Mouse (Mus musculus): ENCODE data around the gene St6galnac6. TPM values are rescaled to one million over a fixed set of nuclear protein-coding genes. Genes with fewer than 3 reads are reported as not detected.

The St6galnac6 gene
- total and polyA plus RNA-seq, 3 experiments = 12.5 to 26.5 TPM; not detected in 1

GRCm38 (mm10) chr2:32570698-32571494 is 28.6 kb upstream of the St6galnac6 start, which contains the start of gene Dpm2 (continued):
- no peak for TF ChIP-seq MEF2A (IDR thresholded peaks at IDR 0.05; ENCODE audit: extremely low read depth, insufficient replicate concordance, low read depth, low read length, poor library complexity, severe bottlenecking)
- peak; percentile 69; the same call in 1 of the 2 replicates for TF ChIP-seq MYC (IDR thresholded peaks at IDR 0.05; ENCODE audit: low read depth, low read length)
- TF ChIP-seq ZC3H11A (IDR thresholded peaks at IDR 0.05; ENCODE audit: low read depth, low read length) = no peak
- TF ChIP-seq ELF1 (IDR thresholded peaks at IDR 0.05; ENCODE audit: low read depth, low read length) = peak; percentile 98

GRCm38 (mm10) chr2:32572196-32572595 is 27.3 kb upstream of the St6galnac6 start:
- TF ChIP-seq ZMIZ1 (IDR thresholded peaks at IDR 0.05; ENCODE audit: low read depth, low read length) = no peak
- TF ChIP-seq HCFC1 (IDR thresholded peaks at IDR 0.05; ENCODE audit: low read depth, low read length) = no peak
- TF ChIP-seq TBP (IDR thresholded peaks at IDR 0.05; ENCODE audit: low read depth, low read length) = no peak
- TF ChIP-seq CTCF (IDR thresholded peaks at IDR 0.05 in 2 of 3, conservative IDR thresholded peaks at IDR 0.05 in 1 of 3; ENCODE audit: control insufficient read depth in 1 of 3, insufficient read depth in 1 of 3, low read depth in 2 of 3, low read length in 3 of 3, poor library complexity in 1 of 3, severe bottlenecking in 1 of 3) = no peak
- no peak for TF ChIP-seq NRF1 (IDR thresholded peaks at IDR 0.05; ENCODE audit: insufficient read depth, low read depth, low read length, poor library complexity, severe bottlenecking)
- TF ChIP-seq POLR2A (IDR thresholded peaks at IDR 0.05; ENCODE audit: control insufficient read depth in 1 of 2, insufficient read depth in 1 of 2, low read depth in 1 of 2, low read length in 2 of 2, poor library complexity in 1 of 2) = no peak
- no peak for TF ChIP-seq KAT2A (conservative IDR thresholded peaks at IDR 0.05; ENCODE audit: low read depth, low read length)
- TF ChIP-seq E2F4 (IDR thresholded peaks at IDR 0.05; ENCODE audit: borderline replicate concordance, low read depth, low read length) = no peak
- TF ChIP-seq EP300 (IDR thresholded peaks at IDR 0.05; ENCODE audit: low read depth in 1 of 2, low read length in 2 of 2) = no peak
- no peak for TF ChIP-seq MYC (IDR thresholded peaks at IDR 0.05; ENCODE audit: low read depth, low read length)
- TF ChIP-seq POLR2AphosphoS5 (IDR thresholded peaks at IDR 0.05; ENCODE audit: borderline replicate concordance, low read depth, low read length) = no peak
- TF ChIP-seq BHLHE40 (IDR thresholded peaks at IDR 0.05; ENCODE audit: borderline replicate concordance, low read depth, low read length) = no peak
- no peak for TF ChIP-seq ZC3H11A (IDR thresholded peaks at IDR 0.05; ENCODE audit: low read depth, low read length)
- no peak for TF ChIP-seq ZNF384 (IDR thresholded peaks at IDR 0.05; ENCODE audit: low read depth, low read length)
- TF ChIP-seq SIN3A (IDR thresholded peaks at IDR 0.05; ENCODE audit: low read length) = no peak
- no peak for TF ChIP-seq POLR2AphosphoS2 (IDR thresholded peaks at IDR 0.05; ENCODE audit: low read length)
- DNase-seq (ENCODE audit: low read depth, low spot score) = no peak
- Histone ChIP-seq H3K36me3 (ENCODE audit: control insufficient read depth in 1 of 2, insufficient read depth in 2 of 2, low read length in 2 of 2) (peaks cover 0 to 6% of the 10 kb centered on the region in 2 experiments; a peak in 1 of 4 replicates), H3K79me2 (ENCODE audit: control insufficient read depth, insufficient read depth, low read length, poor library complexity) (peaks cover 15% of the 10 kb centered on the region), H3K9ac (ENCODE audit: control insufficient read depth, low read depth, low read length, poor library complexity, severe bottlenecking) (no peak overlapping the region), H3K27ac (ENCODE audit: control insufficient read depth, low read depth, low read length) (no peak overlapping the region), H3K4me1 (ENCODE audit: control insufficient read depth in 1 of 2, insufficient read depth in 2 of 2, low read length in 2 of 2) (peaks cover 3 to 7% of the 10 kb centered on the region in 2 experiments; a peak in 2 of 4 replicates), H3K4me3 (ENCODE audit: control insufficient read depth in 1 of 2, insufficient read depth in 1 of 2, low read depth in 2 of 2, low read length in 2 of 2) (no peak overlapping the region), H3K27me3 (ENCODE audit: control insufficient read depth in 1 of 2, insufficient read depth in 2 of 2, low read length in 2 of 2) (no peaks in the 10 kb centered on the region), H3K9me3 (replicated peaks; ENCODE audit: insufficient read depth, low read length) (no peaks in the 10 kb centered on the region)

All from MEL (cell line).